Mouse (Mus musculus) cerebellum, postnatal 10 days (tissue): ENCODE measurements around the gene Fbxo41.

Source experiments
- DNase-seq, 2 experiments: peaks; one replicate each; pipeline ENCODE4 v3.0.0; 2021; ENCODE audit warnings: mixed read lengths in 2 of 2

The Fbxo41 gene

DNA sequence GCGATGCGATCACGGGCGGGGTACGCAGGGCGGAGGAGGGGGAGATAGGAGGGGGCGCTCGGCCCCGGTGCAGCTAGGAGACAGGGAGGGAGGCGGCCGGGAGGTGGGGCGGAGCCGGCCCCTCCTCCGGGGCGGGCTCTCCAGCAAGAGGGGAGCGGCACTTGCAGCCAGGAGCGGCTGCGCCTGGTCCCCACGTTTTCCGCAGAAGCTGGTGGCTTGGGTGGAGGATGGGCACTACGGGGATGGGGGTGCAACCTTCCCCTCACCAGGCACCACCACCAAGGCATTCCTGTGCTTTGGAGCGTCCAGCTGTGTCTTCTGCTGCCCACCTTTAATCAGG lies at the start of gene Fbxo41:
TSS of gene Fbxo41 (minus strand) at position 84 of the 340 bp plus-strand sequence.
- DNase-seq, result peak; percentile 84 to 87

DNA sequence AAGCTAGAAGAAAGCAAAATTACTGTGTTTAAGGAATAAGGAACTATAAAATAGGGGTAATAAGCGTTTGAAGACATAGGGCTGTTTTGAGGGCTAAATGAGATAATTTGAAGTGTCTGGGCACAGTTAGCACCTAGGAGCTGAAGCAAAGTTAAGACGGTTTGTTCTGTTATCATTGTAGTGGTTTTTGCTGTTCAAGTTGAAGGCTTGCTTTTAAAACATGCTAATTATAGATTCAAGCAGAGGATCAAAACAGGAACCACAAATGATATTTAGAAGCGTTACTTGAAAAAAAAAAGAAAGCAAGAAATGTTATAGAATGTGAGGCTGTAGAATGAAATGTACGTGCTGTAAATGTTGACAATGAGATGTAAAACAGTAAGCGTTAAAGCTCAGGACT lies 44.8 kb upstream of the Fbxo41 start:
- DNase-seq, result no peak

- peak; percentile 91 to 92 for DNase-seq
Measured at GRCm38 (mm10) chr6:85544251-85544881, 41.6 kb upstream of the Fbxo41 start.

GRCm38 (mm10) chr6:85543351-85544175 lies 40.8 kb upstream of the Fbxo41 start:
- peak; percentile 68 to 78 for DNase-seq

- peak; percentile 65 to 83 for DNase-seq
Measured at GRCm38 (mm10) chr6:85522825-85523224, 20.0 kb upstream of the Fbxo41 start.

DNA sequence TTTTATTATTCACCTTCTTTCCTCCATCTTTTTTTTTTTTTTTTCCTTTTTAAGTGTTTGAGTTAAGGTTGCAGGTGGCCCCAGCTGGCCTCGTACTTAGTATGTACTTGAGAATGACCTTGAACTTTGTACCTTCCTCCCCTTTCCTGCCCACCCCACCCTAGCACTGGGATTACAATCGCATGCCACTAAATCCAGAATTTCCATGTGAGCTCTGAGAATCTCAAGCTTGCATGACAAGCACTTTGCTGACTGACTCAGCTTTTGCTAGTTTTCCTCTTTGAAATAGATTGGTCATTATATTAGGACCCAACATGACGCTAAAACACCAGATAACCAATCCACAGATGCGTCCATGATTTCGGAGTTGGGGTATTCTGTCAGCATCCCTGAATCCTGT lies 19.2 kb upstream of the Fbxo41 start:
- DNase-seq, result no peak

GRCm38 (mm10) chr6:85518091-85518693 lies 15.4 kb upstream of the Fbxo41 start:
- peak; percentile 84 to 87 for DNase-seq

- DNase-seq, result peak; percentile 99 to 100
Measured at GRCm38 (mm10) chr6:85515941-85516340, 13.1 kb upstream of the Fbxo41 start.

- peak; percentile 87 to 89 for DNase-seq
Measured at GRCm38 (mm10) chr6:85513531-85513910, 10.7 kb upstream of the Fbxo41 start, which contains the start of gene Egr4. TSS of gene Egr4 (minus strand) at chr6:85513589.

DNA sequence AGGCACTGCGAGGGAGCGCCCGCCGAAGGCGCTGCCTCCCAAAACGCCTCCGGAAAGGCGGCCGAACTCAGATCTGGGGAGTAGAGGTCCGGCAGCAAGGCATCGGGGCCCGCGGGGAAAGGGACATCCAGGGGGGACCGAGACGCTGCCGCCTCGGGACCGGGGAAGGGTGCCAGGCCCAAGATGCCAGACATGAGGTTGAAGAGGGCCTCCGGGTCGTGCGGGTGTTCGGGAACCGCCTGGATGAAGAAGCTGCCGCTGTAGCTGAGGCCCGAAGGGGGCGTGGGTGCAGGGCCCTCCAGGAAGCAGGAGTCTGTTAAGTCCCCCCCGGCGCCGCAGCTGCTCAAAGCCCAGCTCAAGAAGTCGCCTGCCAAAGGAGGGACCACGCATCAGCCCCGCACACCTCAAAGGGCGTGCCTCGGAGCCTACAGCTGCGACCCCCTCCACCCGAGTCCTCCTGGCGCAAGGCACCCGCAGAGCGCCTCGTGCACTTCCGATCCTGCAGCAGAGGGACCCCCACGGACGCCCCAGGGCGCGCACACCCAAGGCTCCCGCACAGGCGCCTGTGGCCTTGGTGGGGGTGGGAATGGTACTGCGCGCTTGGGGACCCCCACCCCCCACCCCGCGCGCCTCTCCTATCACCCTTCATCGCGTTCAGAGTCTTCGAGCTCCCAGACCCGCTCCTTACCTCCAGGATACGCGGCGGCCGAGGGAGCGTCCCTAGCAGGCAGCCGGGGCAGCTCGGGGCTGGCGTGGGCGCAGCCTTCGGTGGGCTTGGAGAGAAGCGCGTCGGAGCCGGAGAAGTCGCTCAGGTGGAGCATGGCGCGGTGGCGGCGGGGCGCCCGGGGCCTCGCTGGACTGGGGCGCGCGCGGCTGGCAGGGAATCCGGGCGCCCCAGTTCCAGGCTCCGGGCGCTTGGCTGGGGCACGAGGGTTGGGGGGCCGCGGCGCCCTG lies 10.1 kb upstream of the Fbxo41 start:
- peak; percentile 54 to 60 for DNase-seq

DNA sequence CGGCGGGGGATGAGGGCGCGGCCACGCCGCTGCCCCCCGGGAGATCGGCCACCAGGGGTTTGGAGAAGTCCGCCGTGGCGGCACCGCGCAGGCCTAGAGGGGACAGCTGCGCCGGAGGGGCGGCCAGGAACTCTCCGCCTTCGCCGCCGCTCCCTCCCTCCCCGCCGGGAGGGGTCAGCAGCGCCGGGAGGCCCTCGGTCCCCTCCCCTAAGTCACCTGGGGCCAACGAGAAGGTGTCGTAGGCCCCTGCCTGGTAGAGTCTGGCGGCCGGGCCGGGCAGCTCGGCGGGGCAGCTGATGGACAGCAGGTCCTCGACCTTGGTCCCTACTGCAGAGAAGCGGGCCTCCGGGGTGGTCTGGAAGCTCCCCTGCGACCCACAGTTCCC lies 9.3 kb upstream of the Fbxo41 start:
- DNase-seq, result peak in 1 of 2 experiments; percentile 47

GRCm38 (mm10) chr6:85511286-85512055 lies 8.7 kb upstream of the Fbxo41 start:
- DNase-seq, result peak; percentile 42 to 57

GRCm38 (mm10) chr6:85510476-85510875 lies 7.7 kb upstream of the Fbxo41 start:
- peak; percentile 94 to 97 for DNase-seq

- peak in 1 of 2 experiments; percentile 40 for DNase-seq
Measured at GRCm38 (mm10) chr6:85508602-85509001, 5.8 kb upstream of the Fbxo41 start.

GRCm38 (mm10) chr6:85504908-85505307 lies 2.1 kb upstream of the Fbxo41 start:
- no peak for DNase-seq

DNA sequence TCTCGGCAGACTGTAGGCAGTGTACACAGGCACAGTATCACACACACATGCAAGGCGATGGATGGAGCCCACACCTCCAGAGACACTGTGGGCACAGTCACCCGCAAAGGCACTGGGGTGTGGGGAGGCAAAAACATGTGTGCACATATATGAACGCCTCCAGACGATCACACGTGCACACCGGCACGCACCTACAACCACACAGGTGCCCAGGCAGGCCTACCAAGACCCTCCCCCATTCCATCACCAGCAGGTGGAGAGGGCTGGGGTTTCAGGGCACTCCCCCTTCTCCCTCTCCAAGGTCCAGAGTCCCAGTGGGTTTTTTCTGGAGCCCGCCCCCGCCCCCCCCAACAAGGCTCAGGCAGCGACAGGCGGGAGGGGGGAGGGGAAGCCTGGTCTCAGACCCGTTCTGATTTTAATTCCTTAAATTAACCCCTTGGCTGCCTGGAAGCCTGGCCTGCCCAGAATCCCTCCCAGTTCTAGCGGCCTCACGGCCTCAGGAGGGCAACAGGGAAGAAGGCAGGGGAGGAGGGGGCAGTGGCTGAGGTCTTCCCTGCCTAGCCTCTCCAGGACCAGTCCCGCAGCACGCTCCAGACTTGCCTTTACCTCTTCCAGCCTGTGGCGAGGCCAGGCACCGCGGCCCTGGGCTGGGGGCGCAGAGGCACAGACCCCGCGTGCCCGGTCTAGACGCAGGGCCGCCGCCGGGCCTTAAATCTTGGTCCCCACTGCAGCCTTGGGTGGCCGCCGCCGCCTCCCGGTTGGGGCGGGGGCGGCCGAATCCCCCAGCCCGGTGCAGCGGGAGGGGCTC lies 487 bp downstream of the Fbxo41 start:
- no peak for DNase-seq

- peak in 1 of 2 experiments; percentile 49 for DNase-seq
Measured at GRCm38 (mm10) chr6:85501571-85502102, 1.2 kb downstream of the Fbxo41 start.

DNA sequence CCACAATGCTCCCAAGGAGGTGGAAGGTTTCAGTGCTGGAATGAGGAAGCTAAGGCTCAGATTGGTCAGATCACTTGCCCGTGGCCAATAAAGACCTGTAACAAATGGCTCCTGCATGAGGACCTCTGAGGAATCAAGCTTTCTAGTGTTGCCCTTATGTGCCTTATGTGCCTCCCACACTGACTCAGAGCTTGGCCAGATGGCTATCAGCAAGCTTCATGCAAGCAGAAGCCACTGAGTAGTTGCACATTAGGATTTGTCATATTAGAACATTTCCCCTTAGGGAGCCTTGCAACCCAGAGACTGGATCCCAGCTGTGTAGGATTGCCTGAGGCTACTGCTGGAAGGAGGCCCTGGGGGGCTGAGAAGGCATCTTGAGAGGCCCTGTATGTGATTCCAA lies 2.4 kb downstream of the Fbxo41 start:
- no peak for DNase-seq

DNA sequence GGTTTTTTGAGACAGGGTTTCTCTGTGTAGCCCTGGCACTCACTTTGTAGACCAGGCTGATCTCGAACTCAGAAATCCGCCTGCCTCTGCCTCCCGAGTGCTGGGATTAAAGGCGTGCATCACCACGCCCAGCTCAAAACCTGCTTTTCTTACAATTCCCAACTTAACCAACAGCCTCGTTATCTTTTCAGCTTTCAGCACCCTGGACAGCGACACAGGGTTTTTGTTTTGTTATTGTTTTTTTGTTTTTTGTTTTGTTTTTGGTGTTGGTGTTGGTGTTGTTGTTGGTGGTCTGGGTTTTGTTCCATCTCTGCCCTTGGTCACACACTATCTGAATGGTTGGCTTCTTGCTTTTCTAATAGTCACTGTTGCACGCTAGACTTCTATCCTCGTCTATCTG lies 4.6 kb downstream of the Fbxo41 start:
- DNase-seq, result no peak

GRCm38 (mm10) chr6:85496976-85497375 lies 5.8 kb downstream of the Fbxo41 start:
- DNase-seq, result no peak

GRCm38 (mm10) chr6:85491606-85492005 lies 11.2 kb downstream of the Fbxo41 start:
- DNase-seq, result no peak
